Mouse (Mus musculus) cerebellum, adult 2 months (tissue): Measurements from ENCODE around the gene Phf14. TPM values are rescaled to one million over a fixed set of nuclear protein-coding genes. Genes with fewer than 3 reads are reported as not detected.
A peak's percentile ranks its signal among the peaks of the same experiment; 100 is the strongest.

Experiments
- DNase-seq, 2 experiments: peaks; one replicate each; pipeline ENCODE4 v3.0.0; 2021
- H3K27ac ChIP-seq: fragments of 200-500 bp; 2 replicates; pipeline ENCODE4 v1.5.1; 2012; ENCODE audit warnings: low read length, control low read depth, inconsistent platforms; ENCODE audit not compliant: insufficient read depth
- H3K27me3 ChIP-seq: fragments of 200-500 bp; 2 replicates; pipeline ENCODE4 v1.6.1; 2012; ENCODE audit warnings: inconsistent platforms, mild to moderate bottlenecking, low read length, moderate library complexity; ENCODE audit not compliant: control insufficient read depth, insufficient read depth
- H3K4me1 ChIP-seq: fragments of 200-500 bp; 2 replicates; pipeline ENCODE4 v1.6.1; 2011; ENCODE audit warnings: low read length; ENCODE audit not compliant: control insufficient read depth, insufficient read depth
- H3K4me3 ChIP-seq: fragments of 200-500 bp; replicated peaks from 2 replicates; pipeline ENCODE3; 2011; ENCODE audit warnings: mild to moderate bottlenecking, low read depth, low read length, control low read depth; ENCODE audit not compliant: insufficient read depth
- CTCF ChIP-seq: fragments of 200-500 bp; IDR thresholded peaks from 2 replicates; pipeline ENCODE4 v1.5.1; 2011; ENCODE audit warnings: low read depth, mild to moderate bottlenecking, control low read depth, low read length, moderate library complexity, borderline replicate concordance; ENCODE audit not compliant: insufficient read depth
- POLR2A ChIP-seq: fragments of 200-500 bp; IDR thresholded peaks from 2 replicates; pipeline ENCODE4 v1.6.1; 2011; ENCODE audit warnings: low read length, control low read depth, borderline replicate concordance; ENCODE audit not compliant: insufficient read depth
- WGBS: fragments of 180-500 bp; shearing (Covaris S2); methylation state at CpG from one replicate; pipeline ENCODE4 v1.1.7; 2018; 5-methylcytosine and 5-hydroxymethylcytosine counted together
- polyA plus RNA-seq: library from polyadenylated mRNA; depleted of rRNA; stranded (reverse); fragments of >200 nt; gene quantifications from 2 replicates; pipeline ENCODE4 v1.2.3, GENCODE M21; 2012

Gene Phf14
- polyA plus RNA-seq, 1 experiment: 37.9 TPM

GRCm38 (mm10) chr6:12023395-12023794, 115.8 kb downstream of the Phf14 start:
- Histone ChIP-seq H3K4me1 (no peaks in the 10 kb centered on the region), H3K27ac (no peak overlapping the region), H3K27me3 (no peaks in the 10 kb centered on the region), H3K4me3 (no peak overlapping the region)
- DNase-seq: no peak
- TF ChIP-seq POLR2A (no peak), CTCF (no peak)
- WGBS: 98% methylated on average over 2 of the region's 2 CpGs

- no peak overlapping the region for H3K27ac ChIP-seq
- H3K27me3 ChIP-seq: no peaks in the 10 kb centered on the region
- 94% methylated on average over 2 of the region's 2 CpGs for WGBS
- H3K4me3 ChIP-seq: no peak overlapping the region
- no peaks in the 10 kb centered on the region for H3K4me1 ChIP-seq
- TF ChIP-seq POLR2A (no peak), CTCF (no peak)
- DNase-seq: no peak
Observed at GRCm38 (mm10) chr6:12026804-12027537, 119.4 kb downstream of the Phf14 start.

- Histone ChIP-seq H3K4me1 (peaks cover 5% of the 10 kb centered on the region; the same call in 1 of the 2 replicates), H3K27me3 (no peaks in the 10 kb centered on the region), H3K27ac (no peak overlapping the region; the same call in 1 of the 2 replicates), H3K4me3 (no peak overlapping the region)
- 6% methylated on average over 4 of the region's 4 CpGs for WGBS
- DNase-seq: peak; percentile 27 to 60
- TF ChIP-seq POLR2A: no peak
- TF ChIP-seq CTCF: no peak
Observed at GRCm38 (mm10) chr6:12034561-12034960, 127.0 kb downstream of the Phf14 start.

- DNase-seq: no peak
- peaks cover 5% of the 10 kb centered on the region; the same call in 1 of the 2 replicates for H3K4me1 ChIP-seq
- no peak overlapping the region for H3K4me3 ChIP-seq
- WGBS: 85% methylated on average over 7 of the region's 7 CpGs
- H3K27me3 ChIP-seq: no peaks in the 10 kb centered on the region
- TF ChIP-seq POLR2A: no peak
- no peak for TF ChIP-seq CTCF
- H3K27ac ChIP-seq: no peak overlapping the region
Observed at GRCm38 (mm10) chr6:12038268-12038667, 130.7 kb downstream of the Phf14 start.

- Histone ChIP-seq H3K4me3 (no peak overlapping the region), H3K4me1 (peaks cover 2% of the 10 kb centered on the region; the same call in 1 of the 2 replicates), H3K27me3 (no peaks in the 10 kb centered on the region), H3K27ac (no peak overlapping the region)
- WGBS: 76% methylated on average over 2 of the region's 2 CpGs
- no peak for DNase-seq
- TF ChIP-seq POLR2A (no peak), CTCF (no peak)
Observed at GRCm38 (mm10) chr6:12052884-12053283, 145.3 kb downstream of the Phf14 start.

- Histone ChIP-seq H3K27me3 (no peaks in the 10 kb centered on the region), H3K4me3 (no peak overlapping the region), H3K27ac (no peak overlapping the region), H3K4me1 (peaks cover 2% of the 10 kb centered on the region; the same call in 1 of the 2 replicates)
- no peak for DNase-seq
- WGBS: 51% methylated on average over 3 of the region's 3 CpGs
- TF ChIP-seq CTCF (no peak), POLR2A (no peak)
Observed at GRCm38 (mm10) chr6:12054149-12054548, 146.5 kb downstream of the Phf14 start.

- Histone ChIP-seq H3K4me3 (no peak overlapping the region), H3K27ac (no peak overlapping the region), H3K27me3 (no peaks in the 10 kb centered on the region), H3K4me1 (peaks cover 2% of the 10 kb centered on the region; the same call in 1 of the 2 replicates)
- WGBS: 94% methylated on average over 5 of the region's 5 CpGs
- DNase-seq: no peak
- TF ChIP-seq CTCF: no peak
- TF ChIP-seq POLR2A: no peak
Observed at GRCm38 (mm10) chr6:12058717-12059116, 151.1 kb downstream of the Phf14 start.

- 91% methylated on average over 7 of the region's 7 CpGs for WGBS
- DNase-seq: no peak
- TF ChIP-seq POLR2A: no peak
- TF ChIP-seq CTCF: no peak
- Histone ChIP-seq H3K27me3 (no peaks in the 10 kb centered on the region), H3K27ac (no peak overlapping the region), H3K4me1 (peaks cover 2% of the 10 kb centered on the region; the same call in 1 of the 2 replicates), H3K4me3 (no peak overlapping the region)
Observed at GRCm38 (mm10) chr6:12059971-12060370, 152.4 kb downstream of the Phf14 start.
